Mouse (Mus musculus) liver, adult 2 months (tissue): Measurements from ENCODE around the gene Scn3a. TPM values are rescaled to one million over a fixed set of nuclear protein-coding genes. Genes with fewer than 3 reads are reported as not detected.
A peak's percentile ranks its signal among the peaks of the same experiment; 100 is the strongest.

Experiments
- DNase-seq: peaks from one replicate; pipeline ENCODE4 v3.0.0-alpha.2; 2011; ENCODE audit warnings: low read depth, low spot score; ENCODE audit errors: extremely low read depth
- H3K27ac ChIP-seq: fragments of 200-500 bp; replicated peaks from 2 replicates; pipeline ENCODE4 v1.5.1; 2012; ENCODE audit warnings: low read depth, mild to moderate bottlenecking, control low read depth, inconsistent platforms, low read length; ENCODE audit not compliant: insufficient read depth
- H3K27me3 ChIP-seq: fragments of 200-500 bp; 2 replicates; pipeline ENCODE4 v1.6.1; 2012; ENCODE audit warnings: mild to moderate bottlenecking, moderate library complexity, low read length, inconsistent platforms; ENCODE audit not compliant: control insufficient read depth, insufficient read depth
- H3K36me3 ChIP-seq: fragments of 200-500 bp; 2 replicates; pipeline ENCODE4 v1.6.1; 2012; ENCODE audit warnings: low read length, inconsistent platforms; ENCODE audit not compliant: control insufficient read depth, insufficient read depth
- H3K4me1 ChIP-seq: fragments of 200-500 bp; 2 replicates; pipeline ENCODE4 v1.6.1; 2011; ENCODE audit warnings: low read length; ENCODE audit not compliant: control insufficient read depth, insufficient read depth
- H3K4me3 ChIP-seq: fragments of 200-500 bp; 2 replicates; pipeline ENCODE4 v1.5.1; 2011; ENCODE audit warnings: low read depth, mild to moderate bottlenecking, control low read depth, low read length, moderate library complexity; ENCODE audit not compliant: insufficient read depth
- H3K79me2 ChIP-seq: fragments of 200-500 bp; 2 replicates; pipeline ENCODE4 v1.6.1; 2012; ENCODE audit warnings: inconsistent platforms, mild to moderate bottlenecking, low read length, moderate library complexity; ENCODE audit not compliant: control insufficient read depth, insufficient read depth
- H3K9ac ChIP-seq: fragments of 200-500 bp; 2 replicates; pipeline ENCODE4 v1.6.1; 2012; ENCODE audit warnings: low read depth, mild to moderate bottlenecking, control low read depth, inconsistent platforms, low read length
- CTCF ChIP-seq: fragments of 200-500 bp; IDR thresholded peaks from 2 replicates; pipeline ENCODE4 v1.5.1; 2011; ENCODE audit warnings: low read depth, low read length, control low read depth
- POLR2A ChIP-seq: fragments of 200-500 bp; IDR thresholded peaks from 2 replicates; pipeline ENCODE4 v1.6.1; 2011; ENCODE audit warnings: low read length, control low read depth; ENCODE audit not compliant: insufficient read depth; ENCODE audit errors: extremely low read depth
- WGBS: fragments of 180-500 bp; shearing (Covaris S2); methylation state at CpG from one replicate; pipeline ENCODE4 v1.1.7; 2018; 5-methylcytosine and 5-hydroxymethylcytosine counted together
- polyA plus RNA-seq: library from polyadenylated mRNA; depleted of rRNA; stranded (reverse); fragments of >200 nt; gene quantifications from 2 replicates; pipeline ENCODE4 v1.2.3, GENCODE M21; 2012; rRNA removed
- total RNA-seq: library from RNA; depleted of rRNA; stranded (reverse); fragments of >200 nt; gene quantifications from 2 replicates; pipeline ENCODE4 v1.2.3, GENCODE M21; 2014; rRNA removed

The Scn3a gene
- total and polyA plus RNA-seq, 2 experiments = 0.05 to 0.18 TPM

DNA sequence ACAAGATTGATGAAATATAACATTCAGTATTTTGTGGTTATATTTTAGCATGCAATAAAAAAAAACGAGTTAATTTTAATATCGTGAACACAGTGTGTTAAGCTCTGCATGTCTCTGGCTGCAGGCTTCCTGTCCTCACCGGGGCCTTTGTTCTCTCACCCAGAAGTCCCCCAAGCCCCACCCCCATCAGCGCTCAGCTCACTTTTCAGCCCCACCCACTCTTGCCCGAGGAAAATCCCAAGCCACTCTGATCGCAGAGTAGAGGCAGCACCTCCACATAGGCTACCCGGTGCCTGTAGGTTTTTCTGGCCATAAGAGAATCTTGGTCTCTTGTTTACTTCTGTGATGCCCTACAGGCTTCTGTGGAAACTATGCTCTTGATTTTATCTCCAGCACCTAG is 153.2 kb downstream of the Scn3a start:
- peak; percentile 21 for DNase-seq
- Histone ChIP-seq H3K79me2 (no peaks in the 10 kb centered on the region), H3K36me3 (no peaks in the 10 kb centered on the region), H3K4me1 (no peaks in the 10 kb centered on the region), H3K27me3 (no peaks in the 10 kb centered on the region), H3K4me3 (no peak overlapping the region), H3K27ac (no peak overlapping the region), H3K9ac (no peak overlapping the region)
- under 1% methylated on average over 7 of the region's 7 CpGs for WGBS
- TF ChIP-seq POLR2A = no peak
- TF ChIP-seq CTCF = no peak

GRCm38 (mm10) chr2:65413746-65414145 is 153.7 kb downstream of the Scn3a start:
- Histone ChIP-seq H3K9ac (no peak overlapping the region), H3K4me1 (peaks cover 1% of the 10 kb centered on the region; the same call in 1 of the 2 replicates), H3K36me3 (no peaks in the 10 kb centered on the region), H3K27ac (no peak overlapping the region), H3K4me3 (no peak overlapping the region), H3K79me2 (no peaks in the 10 kb centered on the region), H3K27me3 (no peaks in the 10 kb centered on the region)
- peak; percentile 38 for DNase-seq
- under 1% methylated on average over 3 of the region's 3 CpGs for WGBS
- TF ChIP-seq POLR2A = no peak
- peak; percentile 54 for TF ChIP-seq CTCF

Other genes starting within 250 kb of the Scn3a start
- 0.27 and 0.37 TPM in 2 replicates for gene Slc38a11, start 203.6 kb downstream of the Scn3a start, total RNA-seq
- gene Slc38a11, start 203.6 kb downstream of the Scn3a start, polyA plus RNA-seq = not detected in 2 replicates
- gene Scn2a, start 53.1 kb upstream of the Scn3a start, total RNA-seq = 0.09 and 0.81 TPM in 2 replicates
- gene Scn2a, start 53.1 kb upstream of the Scn3a start, polyA plus RNA-seq = 0.02 TPM in 2 replicates